Mouse (Mus musculus) thymus, postnatal 14 days (tissue): ENCODE measurements at regions not wholly inside any gene's neighbourhood (a gene's known extent, or its start where the extent isn't known, plus 50 kb on each side); places are given as distances from the start of the nearest gene placed in this dataset.

Source experiments
- DNase-seq: peaks from one replicate; pipeline ENCODE4 v3.0.0; 2021

- DNase-seq, result no peak
These were observed 57.8 kb downstream of the Ier5 start for GRCm38 (mm10) chr1:155041592-155041991.

DNA sequence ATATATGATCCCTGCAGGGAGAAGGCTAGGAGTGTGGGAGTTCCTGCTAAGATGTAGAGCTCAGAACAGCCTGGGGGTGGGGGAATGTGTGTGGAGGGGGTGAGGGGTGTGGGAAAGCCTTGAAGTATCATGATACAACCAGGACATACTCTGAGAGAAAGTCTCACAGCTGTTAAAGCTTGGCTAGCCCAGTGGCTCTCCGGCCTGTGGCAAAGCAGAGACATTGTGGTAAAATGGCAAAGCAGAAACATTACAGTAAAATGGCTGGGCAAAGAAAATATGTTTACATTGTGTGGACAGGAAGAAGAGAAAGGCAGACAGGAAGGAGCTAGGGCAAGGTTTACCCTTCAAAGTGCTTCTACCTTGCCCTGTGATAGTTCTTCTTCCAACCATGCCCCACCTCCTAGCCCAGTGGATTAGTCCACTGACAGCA is 58.5 kb downstream of the Ier5 start:
- DNase-seq, result peak; percentile 30

DNA sequence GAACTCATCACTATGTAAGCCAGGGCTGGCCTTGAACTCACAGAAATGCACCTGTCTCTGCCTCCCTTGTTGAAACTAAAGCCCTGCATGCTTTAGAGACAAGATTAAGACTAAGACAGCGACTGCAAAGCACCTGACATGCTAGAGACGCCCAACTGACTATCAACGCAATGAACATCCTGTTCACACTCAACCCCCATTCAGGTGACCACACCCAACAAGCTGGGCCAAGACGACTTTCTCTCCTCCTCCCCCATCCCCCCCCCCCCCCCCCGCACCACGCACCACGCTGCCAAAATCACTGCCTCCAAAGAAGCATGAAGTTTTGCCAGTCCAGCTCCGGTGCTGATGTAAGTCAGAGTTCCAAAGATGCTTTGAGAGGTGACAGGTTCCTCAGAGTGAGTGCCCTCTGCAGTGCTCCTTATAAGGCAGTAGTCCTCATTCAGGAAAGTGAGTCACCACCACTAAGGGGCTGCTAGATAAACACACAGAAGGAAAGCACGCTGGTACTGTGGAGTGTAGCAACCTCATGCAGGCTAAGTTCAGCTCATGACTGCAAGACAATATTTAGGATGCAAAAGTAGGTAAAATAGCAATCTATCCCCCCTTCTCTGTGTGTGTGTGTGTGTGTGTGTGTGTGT is 59.2 kb downstream of the Ier5 start:
- peak; percentile 37 for DNase-seq

DNA sequence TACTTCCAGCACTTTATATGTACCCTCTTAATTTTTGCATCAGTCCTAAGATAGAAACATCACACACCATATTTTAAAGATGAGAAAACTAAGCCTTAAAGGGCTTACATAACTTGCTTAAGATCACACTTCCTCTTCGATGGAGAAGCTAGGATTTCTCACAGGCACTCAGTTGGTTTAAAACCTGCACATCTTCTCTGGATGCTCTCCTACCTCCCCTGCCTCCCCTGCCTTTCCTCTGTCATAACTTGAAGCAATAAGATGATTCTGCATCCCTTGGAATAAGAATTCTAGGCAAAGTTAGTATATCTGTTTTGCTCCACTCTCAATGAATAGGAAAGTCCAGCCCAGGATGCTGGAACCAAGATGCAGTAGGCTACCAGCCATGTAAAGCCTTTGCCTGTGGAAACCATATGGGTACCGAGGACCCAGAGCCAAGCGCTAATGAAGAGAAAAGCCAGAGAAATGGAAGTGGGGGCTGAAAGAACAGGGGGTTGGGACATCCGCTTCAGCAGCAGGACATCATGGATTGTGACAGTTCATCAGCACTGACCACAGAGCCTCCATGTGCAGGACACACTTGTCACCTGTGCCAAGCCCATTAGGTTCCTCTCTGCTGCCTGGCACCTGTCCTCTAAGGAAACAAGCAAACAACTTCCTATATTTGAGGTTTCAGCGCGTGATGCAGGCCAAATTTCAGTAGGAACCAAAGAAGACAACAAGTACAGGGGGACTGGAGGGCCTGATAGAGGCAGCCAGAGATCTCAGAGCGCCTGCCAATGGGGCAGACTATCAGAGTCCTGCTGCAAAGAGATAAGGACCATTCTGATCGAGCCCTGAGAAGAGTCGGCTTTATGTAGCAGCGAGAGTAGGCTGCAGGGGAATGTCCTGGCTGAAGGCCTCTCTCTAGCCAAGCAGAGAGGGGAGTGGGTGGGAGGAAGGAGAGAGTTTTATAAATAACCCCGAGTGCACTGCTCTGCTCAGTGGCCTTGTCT is 60.5 kb downstream of the Ier5 start:
- DNase-seq, result no peak

DNA sequence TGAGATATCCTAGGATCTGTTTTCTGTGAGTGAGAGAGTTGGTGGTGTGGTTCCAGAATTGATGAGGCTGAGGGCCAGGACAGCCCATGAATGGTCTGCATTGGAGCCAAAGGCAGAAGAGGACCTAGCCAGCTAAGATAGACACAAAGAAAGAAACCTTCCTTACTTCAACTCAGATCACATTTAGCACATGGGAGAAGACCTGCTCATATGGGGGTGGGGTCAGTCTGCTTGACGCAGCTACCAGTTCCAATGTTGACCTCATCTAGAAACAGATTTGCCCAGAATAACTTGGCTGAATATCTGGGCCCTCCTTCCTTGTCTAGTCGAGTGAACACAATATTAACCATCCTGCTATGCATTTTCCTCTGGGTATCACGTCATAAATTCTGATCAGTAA is 62.0 kb downstream of the Ier5 start:
- no peak for DNase-seq

GRCm38 (mm10) chr1:155030908-155031307 is 68.5 kb downstream of the Ier5 start:
- DNase-seq, result peak; percentile 50

DNA sequence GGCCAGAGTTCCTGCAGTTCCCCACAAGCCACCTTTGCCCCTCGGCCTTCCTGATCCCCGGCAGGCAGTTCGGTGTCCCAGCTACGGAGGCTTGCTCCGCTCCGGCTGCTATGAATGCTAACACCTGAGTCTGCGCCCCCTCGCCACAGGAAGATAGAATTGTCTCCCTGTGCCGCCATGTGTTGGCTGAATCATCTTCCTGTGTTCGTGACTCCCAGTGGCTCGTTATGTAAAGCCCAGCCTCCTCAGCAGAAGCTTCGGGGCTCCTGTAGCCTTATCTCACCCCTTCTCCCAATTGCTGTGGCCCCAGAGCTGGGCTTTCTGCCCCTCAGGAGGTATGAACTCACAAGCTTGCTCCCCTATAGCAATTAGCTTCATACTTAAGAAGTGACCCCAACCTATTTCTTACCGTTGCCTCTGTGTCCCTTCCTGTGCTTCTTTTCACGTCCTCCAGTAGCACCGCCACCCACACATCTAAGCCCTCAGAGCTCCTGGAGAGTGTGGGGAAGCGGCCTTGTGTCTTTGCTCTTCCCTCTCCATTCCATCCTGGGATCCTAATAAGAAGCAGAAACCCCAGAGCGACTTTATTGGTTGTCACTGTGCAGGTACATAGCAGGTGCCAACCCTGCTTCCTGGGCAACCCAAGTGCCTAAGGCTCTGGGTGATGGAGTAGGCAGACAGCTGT is 70.1 kb downstream of the Ier5 start:
- DNase-seq, result peak; percentile 83

DNA sequence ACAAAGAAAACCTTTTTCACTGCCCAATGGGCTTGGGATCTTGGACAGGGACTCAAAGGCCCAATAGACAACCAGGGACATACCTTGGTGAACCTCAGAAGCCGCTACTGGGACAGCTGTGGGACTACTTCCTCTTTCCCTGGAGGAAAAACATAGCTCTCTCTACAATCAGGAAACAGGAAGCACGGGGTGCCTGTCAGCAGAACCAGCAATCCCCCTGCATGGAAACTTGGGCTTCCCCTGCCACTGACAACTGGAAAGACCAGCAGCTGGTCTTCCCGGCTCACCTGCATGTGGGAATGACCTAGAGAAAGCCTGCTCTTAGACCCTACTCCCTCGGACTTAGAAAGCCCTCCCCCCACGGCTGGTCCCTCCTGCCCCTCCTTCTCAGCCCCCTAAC is 70.7 kb downstream of the Ier5 start:
- DNase-seq, result no peak

GRCm38 (mm10) chr1:155028147-155028546 is 71.3 kb downstream of the Ier5 start:
- no peak for DNase-seq

- peak; percentile 90 for DNase-seq
These were observed 71.9 kb downstream of the Ier5 start for GRCm38 (mm10) chr1:155027583-155027982.

DNA sequence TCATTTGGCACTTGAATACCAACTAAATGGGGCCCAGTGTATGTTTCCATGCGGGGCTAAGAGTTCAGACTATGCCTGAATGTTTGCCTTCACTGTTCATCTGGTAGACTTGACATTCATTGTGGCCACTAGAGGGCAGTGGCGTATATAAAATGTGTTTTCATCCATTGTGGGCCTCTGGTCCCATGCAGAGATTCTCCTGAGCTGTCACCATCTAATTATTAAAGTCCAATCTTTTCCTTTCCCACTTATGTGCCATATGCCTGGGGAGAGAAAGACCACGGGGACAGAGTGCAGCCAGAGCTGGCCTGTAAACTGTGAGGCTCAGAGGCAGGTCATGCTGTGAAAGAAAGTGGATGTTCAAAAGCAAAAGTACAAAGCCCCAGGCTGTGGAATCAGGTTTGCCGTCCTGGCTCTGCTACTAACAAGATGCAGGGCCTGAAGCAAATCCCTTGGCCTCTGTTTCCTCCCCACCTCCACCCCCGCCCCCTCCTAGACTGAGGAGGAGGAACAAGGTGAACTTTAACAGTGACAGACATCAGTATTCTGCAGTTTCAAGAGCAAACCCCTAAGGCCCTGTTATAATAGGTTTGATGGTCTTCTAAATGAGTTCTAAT is 73.5 kb downstream of the Ier5 start:
- peak; percentile 83 for DNase-seq

GRCm38 (mm10) chr1:155023324-155023723 is 76.1 kb downstream of the Ier5 start:
- DNase-seq, result no peak

DNA sequence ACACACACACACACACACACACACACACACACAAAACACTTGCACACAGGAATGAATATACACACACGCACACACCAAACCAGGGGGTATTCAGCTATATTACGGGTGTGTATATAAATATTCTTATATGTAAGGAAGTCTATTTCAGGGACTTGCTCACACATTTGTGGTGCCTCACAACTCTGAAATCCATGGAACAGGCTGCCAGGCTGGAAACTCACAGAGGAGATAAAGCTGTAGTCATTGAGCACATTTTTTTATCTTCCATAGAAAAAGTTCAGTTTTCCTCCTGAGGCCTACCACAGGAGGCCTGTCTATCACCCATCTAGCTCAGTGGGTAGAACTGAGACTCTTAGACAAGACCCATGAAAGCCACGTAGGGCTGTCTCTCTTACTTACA is 83.8 kb downstream of the Ier5 start:
- DNase-seq, result no peak

GRCm38 (mm10) chr1:155014944-155015343 is 84.5 kb downstream of the Ier5 start:
- DNase-seq, result no peak

DNA sequence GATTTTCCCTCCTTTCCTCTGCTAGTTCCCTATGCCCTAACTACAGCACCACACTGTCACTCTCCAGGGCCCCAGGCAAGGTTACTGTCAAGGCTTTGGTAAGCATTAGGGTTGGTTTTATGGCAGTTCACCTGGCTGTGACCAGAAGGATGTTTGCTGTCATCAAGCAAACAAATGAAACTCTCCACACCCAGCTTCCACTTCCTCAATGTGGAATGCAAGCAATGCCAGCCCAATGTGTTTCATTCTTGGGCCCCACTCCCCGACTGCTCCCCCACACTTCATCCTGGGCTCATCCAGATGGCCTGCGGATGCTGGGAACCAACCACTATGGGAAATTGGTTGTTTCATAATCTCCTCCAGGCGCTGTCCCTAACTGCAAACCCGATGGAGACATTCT is 85.7 kb downstream of the Ier5 start:
- no peak for DNase-seq

GRCm38 (mm10) chr1:155013361-155013760 is 86.1 kb downstream of the Ier5 start:
- no peak for DNase-seq

GRCm38 (mm10) chr1:155006539-155007486 is 92.6 kb downstream of the Ier5 start:
- DNase-seq, result peak; percentile 84

DNA sequence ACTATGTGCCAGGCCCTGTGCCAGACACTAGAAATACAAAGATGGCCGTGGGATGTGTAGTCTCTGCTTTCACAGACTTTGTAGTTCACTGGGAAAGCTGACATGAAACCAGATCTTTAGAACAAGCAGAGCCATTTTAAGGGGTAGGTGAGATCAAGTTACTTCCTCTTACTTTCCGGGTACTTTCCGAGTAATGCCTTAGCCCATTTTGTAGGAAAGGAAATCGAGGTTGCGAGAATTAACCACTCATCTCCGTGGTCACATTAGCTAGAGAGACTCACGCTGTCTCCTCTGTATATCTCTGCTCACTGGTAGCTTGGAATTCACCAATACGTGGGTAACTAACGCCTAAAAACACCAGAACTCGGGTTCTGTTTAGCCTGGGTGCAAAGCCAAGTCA is 93.3 kb downstream of the Ier5 start:
- no peak for DNase-seq

DNA sequence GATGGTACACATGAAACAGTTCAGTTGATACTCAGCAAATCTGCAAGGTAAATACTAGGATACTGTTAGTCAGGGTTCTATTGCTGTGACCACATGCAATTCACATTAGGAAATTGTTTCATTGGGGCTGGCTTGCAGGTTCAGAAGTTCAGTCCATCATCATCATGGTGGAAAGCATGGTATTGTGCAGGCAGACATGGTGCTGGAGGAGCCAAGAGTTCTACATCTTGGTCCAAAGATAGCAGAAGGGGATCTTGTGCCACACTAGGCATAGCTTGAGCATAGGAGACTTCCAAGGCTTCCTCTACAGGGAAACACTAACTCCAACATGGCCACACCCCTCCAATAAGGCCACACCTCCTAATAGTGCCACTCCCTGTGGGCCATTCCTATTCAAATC is 99.1 kb downstream of the Ier5 start:
- DNase-seq, result no peak

DNA sequence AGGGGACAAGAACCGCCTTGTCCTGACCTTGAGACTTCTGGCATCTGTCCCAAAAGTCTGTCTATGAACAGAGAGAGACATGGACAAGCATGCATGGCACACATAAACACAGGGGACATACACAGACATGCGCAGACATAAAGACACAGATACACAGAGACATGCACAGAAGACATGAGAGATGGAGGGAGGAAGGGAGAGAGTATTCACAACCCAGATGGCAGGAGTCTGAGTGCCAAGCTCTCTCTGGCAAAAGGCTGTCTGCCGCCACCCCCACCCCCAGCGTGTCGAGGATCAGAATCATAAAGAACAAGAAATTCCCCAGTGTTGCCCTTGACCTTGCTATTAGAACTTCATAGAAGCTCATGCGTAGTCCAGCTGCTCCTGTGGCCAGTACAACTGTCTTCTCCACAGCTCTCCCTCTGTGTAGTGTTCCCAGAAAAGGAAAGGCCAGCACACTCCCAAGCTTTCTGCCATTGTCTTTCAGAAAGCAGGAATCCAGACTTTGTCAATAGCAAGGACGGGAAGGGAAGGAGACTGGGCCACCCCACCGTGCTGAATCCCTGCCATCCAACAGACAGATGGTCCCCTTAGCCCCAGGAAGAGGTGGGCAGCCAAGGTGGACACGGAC is 99.8 kb downstream of the Ier5 start:
- DNase-seq, result no peak

GRCm38 (mm10) chr1:154995778-154996390 is 103.6 kb downstream of the Ier5 start:
- DNase-seq, result no peak
